Mouse (Mus musculus) small intestine, adult 2 months (tissue): ENCODE data around the gene Gm3685. TPM values are rescaled to one million over a fixed set of nuclear protein-coding genes. Genes with fewer than 3 reads are reported as not detected.
"Not testable (repeated sequence)": the region's sequence is repeated elsewhere in the genome, so short reads cannot be mapped to it uniquely, and the experiment has no call there.

Source experiments
- H3K27ac ChIP-seq: fragments of 200-500 bp; 2 replicates; pipeline ENCODE4 v1.5.1; 2012; ENCODE audit warnings: low read depth, low read length, control low read depth, inconsistent platforms; ENCODE audit not compliant: insufficient read depth
- H3K27me3 ChIP-seq: fragments of 200-500 bp; 2 replicates; pipeline ENCODE4 v1.6.1; 2012; ENCODE audit warnings: mild to moderate bottlenecking, moderate library complexity, low read length, inconsistent platforms; ENCODE audit not compliant: control insufficient read depth, insufficient read depth
- H3K36me3 ChIP-seq: fragments of 200-500 bp; 2 replicates; pipeline ENCODE4 v1.6.1; 2012; ENCODE audit warnings: mild to moderate bottlenecking, low read length, control low read depth, inconsistent platforms; ENCODE audit not compliant: control insufficient read depth, insufficient read depth
- H3K4me1 ChIP-seq: fragments of 200-500 bp; 2 replicates; pipeline ENCODE4 v1.6.1; 2012; ENCODE audit warnings: low read length, inconsistent platforms, mixed read lengths; ENCODE audit not compliant: control insufficient read depth, insufficient read depth, insufficient read length
- H3K4me3 ChIP-seq: fragments of 200-500 bp; 2 replicates; pipeline ENCODE4 v1.5.1; 2012; ENCODE audit warnings: low read depth, mild to moderate bottlenecking, control low read depth, inconsistent platforms, low read length, moderate library complexity
- WGBS: fragments of 180-500 bp; shearing (Covaris S2); methylation state at CpG from one replicate; pipeline ENCODE4 v1.1.7; 2018; 5-methylcytosine and 5-hydroxymethylcytosine counted together
- polyA plus RNA-seq: library from polyadenylated mRNA; depleted of rRNA; stranded (reverse); fragments of >200 nt; gene quantifications from 2 replicates; pipeline ENCODE4 v1.2.3, GENCODE M21; 2012; rRNA removed

The Gm3685 gene
- not detected in 2 replicates for polyA plus RNA-seq

DNA sequence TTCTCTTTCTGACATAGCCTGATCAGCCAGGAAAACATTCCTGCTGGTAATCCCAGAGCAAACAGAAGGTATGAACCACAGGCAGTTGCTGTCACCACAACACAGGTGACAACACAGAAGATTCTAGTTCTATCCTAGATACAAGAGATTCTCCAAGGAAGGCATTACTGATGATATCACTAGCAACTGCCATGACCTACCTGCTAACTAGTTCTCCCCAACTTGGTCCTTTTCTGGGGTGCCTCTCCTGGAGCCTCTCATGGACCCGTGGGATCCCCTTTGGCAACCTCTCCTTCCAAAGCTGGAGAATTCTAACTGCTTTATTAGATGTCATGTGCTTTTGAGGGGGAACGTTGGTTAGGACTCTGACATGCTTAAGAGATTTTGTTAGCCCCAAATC is at the start of gene Gm3685:
Gm3685 (minus strand) TSS at position 101 of the 400 bp plus-strand sequence.
- no CpG with 5 or more reads among the region's 2 CpGs for WGBS
- H3K27me3 ChIP-seq, H3K36me3 ChIP-seq, H3K4me1 ChIP-seq, H3K27ac ChIP-seq, H3K4me3 ChIP-seq: not testable (repeated sequence)

GRCm38 (mm10) chr14:7026781-7027749 is 17.7 kb downstream of the Gm3685 start, which contains the start of gene Gm10406:
Gene Gm10406, minus strand, starts transcription at chr14:7027449.
- not testable (repeated sequence) for H3K27me3 ChIP-seq, H3K36me3 ChIP-seq, H3K27ac ChIP-seq, H3K4me1 ChIP-seq
- 2% methylated on average over 56 of the region's 70 CpGs for WGBS
- H3K4me3 ChIP-seq = peak within 1 kb of the TSS; percentile 24; the same call in 1 of the 2 replicates

DNA sequence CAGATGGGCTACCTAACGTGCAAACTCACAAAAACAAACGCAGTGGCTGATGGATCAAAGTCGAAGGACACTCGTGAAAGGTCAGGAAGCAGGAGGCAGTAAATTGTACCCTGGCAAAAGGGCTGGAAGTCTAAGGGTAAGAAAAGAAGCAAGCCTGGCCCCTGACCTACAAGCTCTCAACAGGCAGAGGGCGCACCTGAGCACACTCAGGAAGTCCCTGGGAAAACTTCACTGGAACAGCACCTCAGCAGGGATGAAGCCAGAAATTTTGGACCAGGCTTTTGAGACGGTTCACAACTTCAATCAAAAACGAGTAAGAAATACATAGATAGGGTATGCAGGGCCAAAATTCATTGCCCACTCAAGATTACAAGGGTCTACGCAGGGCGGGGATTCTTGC is 18.5 kb downstream of the Gm3685 start:
- not testable (repeated sequence) for H3K36me3 ChIP-seq, H3K27me3 ChIP-seq, H3K4me3 ChIP-seq, H3K27ac ChIP-seq, H3K4me1 ChIP-seq
- WGBS = 8% methylated on average over 9 of the region's 9 CpGs

Other genes starting within 250 kb of the Gm3685 start
- not detected in 2 replicates for gene Gm3642, start 204.7 kb downstream of the Gm3685 start, polyA plus RNA-seq
- gene Gm3667, start 155.0 kb downstream of the Gm3685 start, polyA plus RNA-seq = not detected in 2 replicates
- not detected in 2 replicates for gene Gm6356, start 71.2 kb downstream of the Gm3685 start, polyA plus RNA-seq
- gene Gm10406, start 17.5 kb downstream of the Gm3685 start, polyA plus RNA-seq = not detected in 2 replicates
- gene Gm3696, start 55.7 kb upstream of the Gm3685 start, polyA plus RNA-seq = not detected in 2 replicates
- not detected in 2 replicates for gene Gm6676, start 80.4 kb upstream of the Gm3685 start, polyA plus RNA-seq
- not detected in 2 replicates for gene Gm3512, start 129.6 kb upstream of the Gm3685 start, polyA plus RNA-seq
- gene Gm16434, start 149.6 kb upstream of the Gm3685 start, polyA plus RNA-seq = not detected in 2 replicates
- not detected in 2 replicates for gene Gm3727, start 219.7 kb upstream of the Gm3685 start, polyA plus RNA-seq